Mouse (Mus musculus) kidney, adult 18-20 months (tissue): ENCODE results near the gene Auh.
A peak's percentile ranks its signal among the peaks of the same experiment; 100 is the strongest.

ENCODE experiments used
- DNase-seq: peaks from one replicate; pipeline ENCODE4 v3.0.0; 2021

Gene Auh

GRCm38 (mm10) chr13:52875541-52876325 lies 53.7 kb downstream of the Auh start:
- DNase-seq = no peak

GRCm38 (mm10) chr13:52875089-52875488 lies 54.4 kb downstream of the Auh start:
- DNase-seq = peak; percentile 28

- no peak for DNase-seq
Observed at GRCm38 (mm10) chr13:52874338-52874737, 55.1 kb downstream of the Auh start.

- no peak for DNase-seq
Observed at GRCm38 (mm10) chr13:52873923-52874322, 55.6 kb downstream of the Auh start.

GRCm38 (mm10) chr13:52866005-52866792 lies 63.3 kb downstream of the Auh start:
- no peak for DNase-seq

GRCm38 (mm10) chr13:52863436-52863835 lies 66.0 kb downstream of the Auh start:
- DNase-seq = no peak

- no peak for DNase-seq
Observed at GRCm38 (mm10) chr13:52860006-52860685, 69.3 kb downstream of the Auh start.

GRCm38 (mm10) chr13:52859065-52859820 lies 70.2 kb downstream of the Auh start:
- no peak for DNase-seq

GRCm38 (mm10) chr13:52858373-52858772 lies 71.1 kb downstream of the Auh start:
- no peak for DNase-seq

- DNase-seq = no peak
Observed at GRCm38 (mm10) chr13:52857781-52858180, 71.7 kb downstream of the Auh start.

GRCm38 (mm10) chr13:52853536-52853935 lies 75.9 kb downstream of the Auh start:
- no peak for DNase-seq

- no peak for DNase-seq
Observed at GRCm38 (mm10) chr13:52851886-52852285, 77.6 kb downstream of the Auh start.

GRCm38 (mm10) chr13:52850024-52850723 lies 79.3 kb downstream of the Auh start:
- DNase-seq = peak; percentile 23

GRCm38 (mm10) chr13:52849394-52849801 lies 80.1 kb downstream of the Auh start:
- no peak for DNase-seq

- no peak for DNase-seq
Observed at GRCm38 (mm10) chr13:52847481-52847880, 82.0 kb downstream of the Auh start.

- DNase-seq = no peak
Observed at GRCm38 (mm10) chr13:52847071-52847470, 82.4 kb downstream of the Auh start.

GRCm38 (mm10) chr13:52845618-52846017 lies 83.9 kb downstream of the Auh start:
- no peak for DNase-seq

GRCm38 (mm10) chr13:52843536-52844178 lies 85.8 kb downstream of the Auh start:
- DNase-seq = no peak

GRCm38 (mm10) chr13:52836231-52836630 lies 93.2 kb downstream of the Auh start:
- DNase-seq = no peak

GRCm38 (mm10) chr13:52834591-52834990 lies 94.9 kb downstream of the Auh start:
- peak; percentile 18 for DNase-seq

- DNase-seq = no peak
Observed at GRCm38 (mm10) chr13:52833748-52834147, 95.7 kb downstream of the Auh start.

- DNase-seq = peak; percentile 25
Observed at GRCm38 (mm10) chr13:52833220-52833619, 96.3 kb downstream of the Auh start.
